Mouse (Mus musculus): ENCODE measurements around the gene Serp2.

DNA sequence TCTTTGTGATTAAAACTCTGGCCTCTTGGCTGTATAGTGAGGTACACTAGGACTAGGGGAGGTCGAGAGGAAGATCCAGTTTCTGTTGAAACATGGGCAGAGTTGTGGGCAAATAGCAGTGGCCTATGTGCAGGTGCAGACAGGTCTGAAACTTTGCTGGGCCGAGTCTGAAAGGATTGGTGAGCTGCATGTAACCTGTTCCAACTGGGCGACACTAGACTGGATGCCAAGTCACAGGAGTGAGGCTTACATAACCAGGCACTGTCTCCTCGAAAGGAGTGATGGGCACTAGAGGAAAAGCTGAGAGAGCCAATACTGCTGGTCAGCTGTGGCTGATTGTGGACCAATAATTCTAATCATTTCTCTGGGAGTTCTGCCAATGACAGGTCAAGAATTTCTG, 45.0 kb upstream of the Serp2 start:
- TF ChIP-seq EP300 (IDR thresholded peaks at IDR 0.05; ENCODE audit: insufficient read depth, low read depth, low read length) = no peak
- no peak for TF ChIP-seq POLR2A (IDR thresholded peaks at IDR 0.05; ENCODE audit: insufficient read depth, low read depth, low read length)
- TF ChIP-seq CTCF (IDR thresholded peaks at IDR 0.05) = no peak
